Mouse (Mus musculus) embryo, embryonic 10 days (tissue): ENCODE measurements around the gene Arhgap28.
"Not testable (repeated sequence)": the region's sequence is repeated elsewhere in the genome, so short reads cannot be mapped to it uniquely, and the experiment has no call there.

ENCODE experiments used
- DNase-seq: peaks from one replicate; pipeline ENCODE4 v3.0.0-alpha.2; 2015; ENCODE audit warnings: low spot score

Gene Arhgap28

DNA sequence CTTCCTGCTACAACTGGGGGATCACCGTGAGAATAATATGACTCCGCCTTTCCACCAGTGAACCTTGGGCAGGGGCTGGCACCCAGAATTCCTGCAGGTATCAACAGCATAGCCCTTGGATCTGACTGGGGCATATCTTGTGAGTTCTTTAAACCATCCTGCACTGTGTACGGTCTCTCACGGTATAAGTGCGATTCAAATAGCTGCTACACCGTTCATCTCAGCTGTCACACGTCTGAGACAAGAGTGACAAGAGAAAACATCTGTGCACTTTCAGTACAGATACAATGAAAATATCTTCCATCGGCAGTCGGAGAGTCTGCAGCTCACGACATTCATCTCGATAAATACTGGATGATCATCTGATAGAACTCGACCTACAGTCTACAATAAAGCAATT lies 126.3 kb downstream of the Arhgap28 start:
- DNase-seq, result no peak

DNA sequence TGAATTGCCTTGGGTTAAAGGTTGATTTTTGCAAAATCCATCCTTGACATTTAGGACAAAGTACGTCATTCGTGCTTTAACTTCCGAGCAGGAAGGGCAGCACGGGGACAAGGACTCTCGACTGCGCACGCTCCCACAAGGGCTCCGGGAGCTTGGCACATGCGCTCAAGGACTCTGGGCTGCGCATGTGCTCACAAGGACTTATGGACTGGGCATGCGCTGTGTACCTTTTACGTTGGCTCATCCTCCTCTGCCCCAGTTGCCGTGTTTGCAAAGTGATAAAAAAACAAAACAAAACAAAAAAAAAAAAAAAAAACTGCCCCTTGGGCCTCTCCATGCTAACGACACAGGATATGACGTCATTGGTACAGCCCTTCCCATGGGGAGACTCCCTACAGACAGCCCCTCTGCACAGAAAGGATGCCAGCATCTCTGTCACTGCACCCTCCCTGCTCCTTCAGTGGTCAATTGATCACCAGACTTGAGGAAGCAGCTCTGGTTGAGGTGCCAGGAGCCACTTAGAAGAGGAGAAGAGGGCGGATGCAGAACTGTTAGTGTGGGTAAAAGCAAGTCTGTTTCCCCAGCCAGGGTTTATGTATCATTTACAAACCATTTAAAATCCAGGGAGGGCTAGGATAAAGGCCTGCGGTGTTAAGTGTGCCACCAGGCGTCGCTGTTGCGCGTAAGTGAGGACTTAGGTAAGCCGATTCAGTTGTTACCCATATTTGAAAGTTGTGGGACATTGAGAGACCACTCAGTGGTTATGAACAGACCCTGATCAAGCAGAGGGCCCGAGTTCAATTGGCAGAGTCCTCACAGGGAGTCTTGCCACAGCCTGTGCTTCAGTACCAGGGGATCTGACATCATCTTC lies 134.0 kb downstream of the Arhgap28 start:
- DNase-seq, result peak; percentile 86

DNA sequence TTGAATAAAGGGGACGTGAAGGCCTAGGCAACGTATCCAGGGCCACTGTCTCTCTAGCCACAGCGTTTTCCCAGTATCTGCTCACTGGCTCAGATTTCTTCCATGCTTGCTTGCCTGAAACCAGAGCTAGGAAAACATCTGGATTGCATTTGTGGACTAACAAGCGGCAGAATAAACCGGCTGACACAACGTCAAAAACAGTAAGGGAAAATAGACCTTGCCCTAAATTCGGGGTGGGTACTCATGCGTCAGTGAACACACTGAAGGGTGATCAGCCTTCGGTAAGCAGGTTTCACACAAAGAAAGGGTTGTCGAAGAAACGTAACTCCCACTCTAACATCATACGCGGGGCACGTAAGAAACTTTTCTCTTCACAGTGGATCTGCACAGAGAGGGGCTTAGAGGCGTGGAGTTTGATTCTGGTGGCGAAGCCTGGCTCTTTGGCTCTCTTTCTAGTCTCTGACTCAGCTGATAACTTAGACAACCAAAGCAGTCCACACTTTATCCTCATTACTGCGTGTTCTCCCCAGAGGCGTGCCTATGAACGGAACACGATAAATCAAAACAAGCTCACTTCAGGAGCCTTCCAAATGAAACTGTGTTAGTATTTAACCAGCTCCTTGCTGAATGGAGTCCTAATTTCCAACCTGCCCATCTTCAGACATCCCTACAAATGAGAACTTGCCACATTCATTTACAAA lies 137.2 kb downstream of the Arhgap28 start:
- peak; percentile 80 for DNase-seq

DNA sequence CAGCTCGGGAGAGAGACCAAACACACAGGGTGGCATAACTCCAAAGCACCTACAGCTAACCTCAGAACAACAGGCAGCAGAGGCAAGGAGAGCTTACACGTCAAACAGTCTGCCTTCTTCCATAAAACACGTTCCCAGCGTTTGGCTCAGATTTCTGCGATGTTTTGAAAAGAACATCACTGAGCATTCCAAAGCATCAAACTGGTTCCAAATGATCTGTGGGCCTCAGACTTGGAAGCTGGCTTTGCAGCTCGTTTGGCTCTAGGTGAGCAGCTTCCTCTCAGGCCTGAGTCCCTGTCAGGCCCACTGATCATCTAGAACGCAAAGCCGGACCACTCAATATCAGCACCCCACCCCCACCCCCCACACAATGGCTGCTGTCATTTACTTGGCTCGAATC lies 137.9 kb downstream of the Arhgap28 start:
- no peak for DNase-seq

DNA sequence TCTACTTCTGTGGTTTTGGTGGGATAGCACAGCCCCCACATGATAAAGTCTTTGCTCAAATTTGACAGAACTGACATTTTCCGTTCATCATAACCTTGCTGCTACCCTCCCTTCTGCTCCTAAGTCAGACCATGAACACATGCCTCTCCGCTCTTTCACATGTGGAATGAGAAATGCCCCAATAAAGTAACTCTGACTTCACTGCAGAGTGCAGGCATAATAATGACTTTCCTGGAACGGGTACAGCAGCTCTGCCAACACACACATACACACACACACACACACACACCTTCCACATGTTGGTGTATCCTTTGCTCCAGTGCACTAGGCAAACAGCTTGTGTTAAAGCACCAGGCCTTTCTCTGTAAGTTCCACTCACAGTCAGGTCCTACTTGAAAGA lies 139.0 kb downstream of the Arhgap28 start:
- no peak for DNase-seq

DNA sequence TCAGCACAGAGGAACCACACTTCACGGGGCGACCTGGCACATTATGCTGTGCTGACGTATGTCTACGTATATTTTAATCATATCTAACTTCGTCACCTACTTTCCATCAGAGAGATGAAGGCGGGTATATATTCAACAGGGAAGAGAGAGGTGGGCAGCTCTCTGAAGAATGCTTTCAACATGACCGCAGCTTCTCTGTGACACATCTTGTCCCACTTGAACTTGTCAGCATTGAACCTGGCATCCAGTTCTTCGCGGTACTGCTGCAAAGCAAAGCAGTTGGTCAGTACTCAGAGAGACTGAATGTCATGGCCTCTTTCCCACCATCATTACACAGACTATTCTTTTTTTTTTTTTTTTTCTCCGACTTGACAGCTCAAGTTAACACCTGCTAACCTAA lies 139.6 kb downstream of the Arhgap28 start:
- DNase-seq, result no peak

DNA sequence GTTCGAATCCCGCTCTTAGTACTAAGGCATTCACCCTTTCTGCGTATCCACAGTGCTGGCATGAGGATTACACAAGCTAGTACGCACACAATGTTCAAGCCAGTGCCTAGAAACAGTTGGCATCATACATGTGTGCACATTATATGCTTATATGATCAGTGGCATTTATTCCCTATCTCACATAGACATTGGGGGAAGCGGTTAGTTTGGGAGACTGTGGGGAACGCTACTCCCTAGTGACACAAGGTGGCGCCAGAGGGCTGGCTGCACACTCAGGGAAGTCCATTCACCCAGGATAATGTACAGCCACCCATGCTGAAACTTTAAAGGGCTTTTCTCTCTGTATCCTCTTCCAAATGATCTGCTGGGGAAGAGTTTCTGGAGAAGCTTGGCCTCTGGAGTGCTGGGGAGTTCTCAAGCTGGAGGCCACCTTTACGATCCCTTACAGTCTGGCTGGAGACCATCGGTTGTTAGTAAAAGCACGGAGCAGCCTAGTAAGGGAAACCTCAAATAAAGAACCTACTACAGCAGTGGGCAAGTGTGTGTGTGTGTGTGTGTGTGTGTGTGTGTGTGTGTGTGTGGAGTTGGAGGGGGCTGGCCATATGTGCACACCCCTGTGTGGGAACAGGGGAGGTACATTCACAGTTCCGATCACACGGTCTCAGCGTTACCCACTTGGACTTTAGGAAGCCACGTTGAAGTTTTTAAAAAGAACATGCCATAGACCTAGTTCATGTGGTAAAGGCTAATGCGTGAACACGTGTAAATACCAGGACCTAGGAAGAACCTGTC lies 142.0 kb downstream of the Arhgap28 start:
- DNase-seq, result peak; percentile 84

DNA sequence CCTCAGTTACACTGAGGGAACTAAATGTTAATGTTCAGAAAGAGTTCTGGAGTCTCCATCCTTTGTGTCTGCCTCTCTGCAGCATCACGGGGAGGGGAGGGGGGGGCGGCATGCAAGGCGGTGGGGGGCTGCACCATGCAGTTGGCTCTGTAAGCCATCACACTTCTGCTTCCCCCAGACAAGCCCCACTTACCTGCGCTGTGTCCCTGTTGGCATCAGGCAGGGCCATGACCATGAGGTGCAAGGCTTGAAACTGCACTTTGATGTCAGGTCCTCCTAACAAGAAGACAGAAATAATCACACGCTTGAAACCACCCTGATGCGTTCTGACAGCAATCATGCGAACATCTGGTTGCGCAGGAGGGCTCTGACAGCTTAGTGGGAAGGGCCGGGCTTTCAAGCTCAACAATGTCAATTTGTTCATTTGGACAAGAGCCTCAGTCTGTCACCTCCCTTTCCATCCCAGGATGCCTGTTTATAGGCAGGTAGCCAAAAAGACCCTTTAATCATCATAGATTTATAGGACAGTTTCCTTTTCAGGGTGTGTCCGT lies 142.8 kb downstream of the Arhgap28 start:
- no peak for DNase-seq

DNA sequence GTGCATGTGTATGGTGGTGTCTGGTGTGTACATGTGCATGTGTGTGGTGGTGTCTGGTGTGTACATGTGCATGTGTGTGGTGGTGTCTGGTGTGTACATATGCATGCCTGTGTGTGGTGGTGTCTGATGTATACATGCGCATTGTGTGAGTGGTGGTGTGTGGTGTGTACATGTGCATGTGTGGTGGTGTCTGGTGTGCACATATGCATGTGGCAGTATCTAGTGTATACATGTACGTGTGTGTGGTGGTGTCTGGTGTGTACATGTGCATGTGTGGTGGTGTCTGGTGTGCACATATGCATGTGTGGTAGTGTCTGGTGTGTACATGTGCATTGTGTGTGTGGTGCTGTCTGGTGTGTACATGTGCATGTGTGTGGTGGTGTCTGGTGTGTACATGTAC lies 162.4 kb downstream of the Arhgap28 start:
- not testable (repeated sequence) for DNase-seq

DNA sequence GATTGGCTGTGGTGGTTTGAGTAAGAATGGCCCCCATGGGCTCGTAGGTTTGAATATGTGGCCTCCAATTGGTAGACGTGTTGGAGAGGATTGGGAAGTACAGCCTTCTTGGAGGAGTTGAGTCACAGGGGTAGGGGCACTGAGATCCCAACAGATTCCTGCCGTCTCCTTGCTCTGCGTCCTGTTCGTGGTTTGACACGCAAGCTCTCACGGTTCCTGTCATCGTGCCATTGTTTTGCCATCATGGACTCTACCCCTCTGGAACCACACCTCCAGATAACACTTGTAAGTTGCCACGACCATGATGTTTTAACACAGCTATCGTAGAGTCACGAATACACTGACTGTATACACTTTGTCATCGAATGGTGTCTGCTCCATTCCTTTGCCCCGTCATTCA lies 165.0 kb downstream of the Arhgap28 start:
- DNase-seq, result no peak

DNA sequence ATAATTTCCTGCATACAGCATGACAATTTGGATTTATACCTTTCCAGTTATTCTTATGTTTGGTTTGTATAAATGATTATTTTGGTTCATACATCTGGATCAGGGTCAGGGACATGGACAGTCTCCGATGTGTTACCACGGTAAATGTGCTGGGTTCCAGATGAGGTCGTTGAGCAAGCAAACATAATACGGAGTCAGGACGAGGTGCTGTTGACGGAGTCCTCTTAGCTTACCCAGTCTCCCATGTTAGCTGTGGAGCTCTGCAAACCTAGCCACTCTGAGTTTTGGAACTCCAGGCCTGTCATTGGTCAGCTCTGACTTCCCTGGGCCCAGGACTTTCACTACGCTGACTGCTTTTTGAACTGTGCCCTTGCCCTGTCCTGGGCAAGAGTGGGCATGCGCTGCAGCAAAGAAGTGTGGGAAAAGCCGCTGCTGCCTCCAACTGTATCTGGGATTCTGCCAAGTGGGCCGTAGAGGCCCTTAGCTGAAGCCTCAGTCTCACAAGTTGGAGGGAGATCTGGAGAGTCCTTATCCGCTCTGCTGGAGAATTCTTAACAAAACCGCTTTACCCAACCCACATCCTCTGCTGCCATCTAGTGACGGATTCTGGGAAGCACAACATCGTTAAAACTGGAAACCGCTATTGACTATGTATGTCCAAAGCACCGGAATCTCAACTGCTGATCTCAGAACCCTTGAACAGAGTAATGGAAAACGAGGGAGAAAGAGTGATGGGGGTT lies 166.4 kb downstream of the Arhgap28 start:
- peak; percentile 83 for DNase-seq

DNA sequence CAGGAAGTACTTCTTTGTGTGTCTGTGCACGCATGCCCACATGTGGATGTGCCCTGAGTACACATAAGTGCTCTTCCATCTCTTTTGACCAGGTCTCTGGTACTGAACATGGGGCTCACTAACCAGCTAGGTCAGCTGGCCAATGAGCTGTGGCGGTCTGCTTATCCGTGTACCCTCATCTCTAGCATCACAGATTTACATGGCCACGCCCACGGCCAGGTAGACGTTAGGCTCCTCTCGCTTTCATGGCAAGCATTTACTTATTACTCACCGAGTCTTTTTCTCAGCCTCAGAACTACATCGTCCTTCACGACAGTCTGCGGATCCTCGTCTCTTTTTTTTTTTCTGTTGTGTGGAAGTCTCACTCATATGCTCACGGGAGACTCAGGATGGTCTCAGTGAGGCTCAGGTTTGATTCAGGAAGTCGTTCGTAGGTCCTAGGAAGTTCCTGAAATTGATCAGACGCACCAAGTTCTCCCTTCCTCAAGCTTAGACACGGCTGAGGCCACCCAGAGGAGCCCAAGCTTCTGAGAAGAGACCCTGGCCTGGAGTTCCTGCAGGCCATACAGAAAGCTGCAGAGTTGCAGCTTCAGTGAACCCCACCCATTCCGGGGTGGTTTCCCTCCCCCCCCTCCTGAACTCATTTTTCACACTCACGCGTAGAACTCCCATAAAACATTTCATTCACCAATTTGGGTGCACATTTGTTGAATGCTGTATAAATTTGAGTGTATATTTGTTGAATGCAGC lies 167.6 kb downstream of the Arhgap28 start:
- no peak for DNase-seq

DNA sequence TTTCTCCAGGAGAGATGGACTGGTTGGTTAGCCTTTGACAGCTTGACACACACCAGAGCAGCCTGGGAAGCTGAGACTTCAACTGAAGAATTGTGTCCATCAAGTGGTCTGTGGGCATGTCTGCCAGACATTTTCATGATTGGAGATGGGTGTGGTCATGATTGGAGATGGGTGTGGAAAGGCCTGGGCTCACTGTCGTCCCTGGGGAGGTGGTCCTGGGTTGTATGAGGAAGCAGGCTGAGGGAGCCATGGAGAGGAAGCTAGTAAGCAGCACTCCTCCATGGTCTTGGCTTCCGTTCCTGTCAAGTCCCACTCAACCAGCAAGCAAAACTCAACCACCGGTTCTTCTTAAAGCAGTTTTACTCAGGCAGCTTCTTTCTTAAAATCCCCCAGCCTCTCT lies 176.5 kb downstream of the Arhgap28 start:
- DNase-seq, result no peak

DNA sequence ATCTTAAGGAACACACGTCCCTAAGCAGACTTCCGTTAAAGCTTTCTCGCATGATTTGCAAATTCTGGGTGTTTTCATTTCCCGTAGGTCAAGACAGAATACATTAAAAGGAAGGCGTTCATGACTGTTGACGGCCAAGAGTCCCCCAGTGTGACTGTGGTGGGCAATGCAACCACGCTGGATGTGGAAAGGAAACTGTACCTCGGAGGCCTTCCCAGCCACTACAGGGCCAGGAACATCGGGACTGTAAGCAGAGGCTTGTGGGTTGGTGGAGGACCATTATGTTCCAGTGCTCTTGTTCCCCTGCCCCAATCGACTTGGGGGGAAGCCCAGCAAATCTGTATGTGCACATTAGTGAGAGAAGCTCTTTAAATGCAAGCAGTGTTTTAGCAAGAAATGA lies 187.0 kb downstream of the Arhgap28 start:
- DNase-seq, result no peak

DNA sequence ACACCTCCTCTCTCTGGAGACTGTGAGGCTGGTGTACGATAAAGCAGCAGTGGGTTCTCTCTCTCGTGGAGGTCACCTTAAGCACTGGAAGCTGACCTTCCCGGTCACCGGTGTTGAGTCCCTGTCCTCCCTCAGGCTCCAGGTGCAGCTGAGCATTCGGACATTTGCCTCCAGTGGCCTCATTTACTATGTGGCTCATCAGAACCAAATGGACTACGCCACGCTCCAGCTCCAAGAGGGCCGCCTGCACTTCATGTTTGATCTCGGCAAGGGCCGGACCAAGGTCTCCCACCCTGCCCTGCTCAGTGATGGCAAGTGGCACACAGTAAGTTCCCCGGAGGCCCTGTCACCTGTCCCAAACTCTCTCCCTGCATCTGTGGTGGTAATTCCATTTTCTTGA lies 188.2 kb downstream of the Arhgap28 start:
- no peak for DNase-seq

DNA sequence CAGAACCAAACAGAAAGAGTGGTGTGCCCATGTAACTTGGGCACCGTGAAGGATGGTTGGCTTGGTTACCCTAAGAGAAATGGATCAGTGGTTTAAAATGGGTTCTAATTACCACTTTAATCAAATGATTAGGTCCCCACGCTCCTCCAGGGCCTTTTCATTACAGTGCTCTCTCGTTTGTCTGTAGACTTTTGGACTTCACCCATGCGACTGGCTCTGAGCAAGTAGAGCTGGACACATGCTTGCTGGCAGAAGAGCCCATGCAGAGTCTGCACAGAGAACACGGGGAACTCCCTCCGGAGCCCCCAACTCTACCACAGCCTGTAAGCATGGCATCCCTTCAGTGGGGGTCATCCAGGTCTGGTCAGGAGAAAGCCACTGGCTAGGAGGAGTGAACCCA lies 190.3 kb downstream of the Arhgap28 start:
- DNase-seq, result no peak

DNA sequence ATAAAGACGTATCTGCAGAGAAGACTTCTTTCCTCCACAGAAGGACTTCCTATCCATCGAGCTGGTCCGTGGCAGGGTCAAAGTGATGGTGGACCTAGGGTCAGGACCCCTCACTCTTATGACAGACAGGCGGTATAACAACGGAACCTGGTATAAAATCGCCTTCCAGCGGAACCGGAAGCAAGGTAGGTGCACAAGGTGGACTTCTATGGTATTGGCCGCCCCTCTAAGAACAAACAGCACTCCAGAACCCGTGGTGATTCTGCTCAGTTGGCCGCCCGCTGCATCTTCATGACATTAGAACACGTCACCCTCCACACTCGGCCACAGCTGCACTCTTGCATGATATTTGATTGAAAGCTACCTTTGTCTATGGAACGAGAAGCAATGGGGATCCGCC lies 194.7 kb downstream of the Arhgap28 start:
- no peak for DNase-seq
